Mouse (Mus musculus): ENCODE measurements at regions not wholly inside any gene's neighbourhood (a gene's known extent, or its start where the extent isn't known, plus 50 kb on each side); places are given as distances from the start of the nearest gene placed in this dataset.

DNA sequence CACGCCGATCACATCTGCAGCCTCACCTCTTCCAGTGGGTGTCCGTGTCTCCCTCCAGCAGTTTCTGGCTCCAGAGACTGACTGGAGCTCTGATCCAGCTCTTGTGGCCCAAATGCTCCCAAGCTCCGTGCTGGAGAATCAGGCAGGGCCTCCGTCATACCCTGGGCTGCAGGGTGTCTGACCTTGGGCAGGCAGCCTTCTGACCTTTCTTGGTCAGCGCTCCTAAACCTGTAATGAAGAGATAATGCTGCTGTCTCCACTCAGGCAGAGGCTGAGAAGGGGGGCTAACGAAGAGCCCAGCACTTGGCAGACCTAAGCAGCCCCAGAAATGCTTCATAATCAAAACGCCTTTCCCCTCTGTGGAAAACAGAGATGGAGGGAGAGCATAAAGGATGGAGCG, 89.9 kb upstream of the Mef2a start:
- no peaks in the 10 kb centered on the region for H3K9me3 ChIP-seq
- WGBS, result 57% methylated on average over 9 of the region's 9 CpGs
- no peak overlapping the region for H3K4me3 ChIP-seq
- no peak overlapping the region for H3K27ac ChIP-seq
- H3K9ac ChIP-seq, result no peak overlapping the region
- no peaks in the 10 kb centered on the region for H3K36me3 ChIP-seq
- H3K4me1 ChIP-seq, result peaks cover 11% of the 10 kb centered on the region; the same call in 1 of the 2 replicates
- no peaks in the 10 kb centered on the region; the same call in 1 of the 2 replicates for H3K27me3 ChIP-seq
- ATAC-seq (ENCODE audit: insufficient number of reproducible peaks, insufficient read depth, low FRiP score, low TSS enrichment, low read depth), result no peak
- no peak overlapping the region for H3K4me2 ChIP-seq

DNA sequence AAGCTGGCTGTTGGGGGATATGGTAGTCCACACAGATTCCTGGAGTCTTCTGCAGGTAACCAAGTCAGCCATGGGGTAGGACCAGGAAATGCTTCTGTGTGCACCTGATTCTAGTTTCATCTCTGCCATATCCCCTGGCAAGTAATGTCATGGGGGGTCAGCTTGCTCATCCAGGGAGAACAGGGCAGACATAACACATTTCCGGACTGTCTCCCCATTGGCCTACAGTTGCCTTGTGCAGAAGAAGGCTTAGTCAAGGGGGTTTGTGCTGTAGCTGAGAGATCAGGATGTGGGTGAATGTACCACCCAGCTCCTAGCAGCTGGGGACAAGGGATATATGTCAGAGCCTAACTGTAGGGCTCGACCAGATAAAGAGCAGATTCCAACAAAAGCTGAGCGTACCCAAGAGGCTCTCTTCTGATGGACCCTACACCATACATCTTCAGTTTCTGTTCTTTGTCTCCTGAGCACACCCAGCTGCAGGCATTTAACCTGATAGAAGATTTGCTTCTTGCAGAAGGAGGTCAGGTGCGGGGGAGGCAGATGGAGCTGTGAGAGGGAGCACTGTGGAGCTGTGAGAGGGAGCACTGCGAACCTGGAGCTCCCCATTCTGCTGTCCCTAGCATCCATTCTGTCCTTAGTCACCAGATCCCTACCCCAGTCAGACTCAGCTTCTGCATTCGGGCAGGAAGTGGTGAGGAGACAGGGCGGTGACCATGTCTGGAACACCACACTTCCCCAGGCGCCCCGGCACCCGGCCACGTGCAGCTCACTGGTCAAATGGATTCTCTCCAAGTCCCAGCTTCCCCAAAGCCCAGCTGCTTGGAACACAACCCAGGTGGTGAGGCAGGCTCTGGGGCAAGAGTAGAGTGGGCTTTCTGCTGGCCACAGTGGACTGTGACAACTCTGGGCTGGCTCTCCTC, 88.9 kb upstream of the Mef2a start:
- Histone ChIP-seq H3K27me3 (no peaks in the 10 kb centered on the region; the same call in 1 of the 2 replicates), H3K27ac (no peak overlapping the region), H3K4me1 (peaks cover 11% of the 10 kb centered on the region; the same call in 1 of the 2 replicates), H3K9me3 (no peaks in the 10 kb centered on the region), H3K4me3 (no peak overlapping the region), H3K4me2 (no peak overlapping the region), H3K36me3 (no peaks in the 10 kb centered on the region), H3K9ac (no peak overlapping the region)
- 76% methylated on average over 11 of the region's 11 CpGs for WGBS
- ATAC-seq (ENCODE audit: insufficient number of reproducible peaks, insufficient read depth, low FRiP score, low TSS enrichment, low read depth), result no peak

DNA sequence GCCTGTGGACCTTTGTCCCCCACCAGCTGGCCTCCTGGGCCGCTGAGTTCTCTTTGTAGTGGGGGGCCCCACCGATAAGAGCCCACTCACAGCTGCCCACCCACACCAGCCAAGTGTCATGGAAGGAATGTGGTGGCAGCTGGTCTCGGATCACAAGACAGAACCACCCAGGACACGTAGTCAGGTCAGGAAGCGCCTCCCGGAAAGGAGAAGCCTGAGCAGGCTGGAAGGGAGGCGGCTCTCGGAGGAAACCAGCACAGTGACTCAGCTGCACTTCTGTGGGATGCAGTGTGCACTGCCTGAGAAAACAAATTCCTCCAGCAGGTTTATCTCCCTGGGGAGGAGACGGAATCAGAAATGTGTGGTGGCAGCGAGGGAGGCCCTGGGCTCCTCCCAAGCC, 87.2 kb upstream of the Mef2a start:
- Histone ChIP-seq H3K36me3 (no peaks in the 10 kb centered on the region), H3K4me3 (no peak overlapping the region), H3K4me1 (peaks cover 11% of the 10 kb centered on the region; the same call in 1 of the 2 replicates), H3K4me2 (no peak overlapping the region), H3K9me3 (no peaks in the 10 kb centered on the region), H3K27me3 (no peaks in the 10 kb centered on the region; the same call in 1 of the 2 replicates), H3K9ac (no peak overlapping the region), H3K27ac (no peak overlapping the region)
- 77% methylated on average over 10 of the region's 10 CpGs for WGBS
- ATAC-seq (ENCODE audit: insufficient number of reproducible peaks, insufficient read depth, low FRiP score, low TSS enrichment, low read depth), result no peak

DNA sequence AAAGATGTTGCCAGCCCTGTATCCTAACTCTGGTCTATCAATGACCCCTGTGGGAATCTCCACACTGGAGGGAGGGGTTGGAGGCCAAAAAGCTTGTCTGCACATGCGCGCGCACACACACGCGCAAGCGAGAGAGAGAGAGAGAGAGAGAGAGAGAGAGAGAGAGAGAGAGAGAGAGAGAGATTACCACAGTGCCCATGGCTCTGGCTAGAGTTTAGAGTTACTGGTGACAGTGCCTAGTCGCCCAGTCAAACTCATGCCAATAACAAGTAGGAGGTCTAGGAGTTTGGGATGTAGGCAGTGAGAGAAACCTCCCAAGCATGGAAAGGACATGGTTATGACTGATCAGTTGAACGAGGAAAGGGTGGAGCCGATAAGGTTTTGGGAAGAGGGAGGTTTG, 86.6 kb upstream of the Mef2a start:
- WGBS, result 96% methylated on average over 9 of the region's 9 CpGs
- Histone ChIP-seq H3K9me3 (no peaks in the 10 kb centered on the region), H3K4me2 (no peak overlapping the region), H3K4me1 (peaks cover 11% of the 10 kb centered on the region; the same call in 1 of the 2 replicates), H3K27me3 (no peaks in the 10 kb centered on the region; the same call in 1 of the 2 replicates), H3K4me3 (no peak overlapping the region), H3K27ac (no peak overlapping the region), H3K36me3 (no peaks in the 10 kb centered on the region), H3K9ac (no peak overlapping the region)
- ATAC-seq (ENCODE audit: insufficient number of reproducible peaks, insufficient read depth, low FRiP score, low TSS enrichment, low read depth), result no peak

DNA sequence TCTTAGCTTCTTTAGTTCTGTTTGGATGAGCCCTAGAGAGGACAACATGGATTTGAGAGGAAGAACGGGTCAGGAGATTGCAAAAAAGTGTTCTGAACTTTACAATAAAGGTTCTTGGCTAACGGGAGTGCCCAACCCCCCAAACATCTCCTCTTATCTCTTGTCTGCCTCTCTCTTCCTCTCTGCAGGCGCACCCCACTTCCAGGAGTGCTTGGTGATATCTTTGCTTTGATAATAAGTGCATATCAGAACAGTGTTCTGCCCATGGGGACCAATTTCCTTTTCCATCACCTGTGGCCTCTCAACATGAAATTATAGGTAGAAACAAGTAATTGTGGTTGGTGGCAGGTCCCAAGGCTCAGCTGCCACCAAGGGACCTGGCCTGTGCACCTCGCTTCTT, 86.0 kb upstream of the Mef2a start:
- Histone ChIP-seq H3K9me3 (no peaks in the 10 kb centered on the region), H3K36me3 (no peaks in the 10 kb centered on the region), H3K4me3 (no peak overlapping the region), H3K4me2 (no peak overlapping the region), H3K27ac (no peak overlapping the region), H3K4me1 (peaks cover 11% of the 10 kb centered on the region; the same call in 1 of the 2 replicates), H3K9ac (no peak overlapping the region), H3K27me3 (no peaks in the 10 kb centered on the region; the same call in 1 of the 2 replicates)
- ATAC-seq (ENCODE audit: insufficient number of reproducible peaks, insufficient read depth, low FRiP score, low TSS enrichment, low read depth), result no peak
- WGBS, result 83% methylated on average over 4 of the region's 4 CpGs

- ATAC-seq (ENCODE audit: insufficient number of reproducible peaks, insufficient read depth, low FRiP score, low TSS enrichment, low read depth), result no peak
- H3K27me3 ChIP-seq, result no peaks in the 10 kb centered on the region; the same call in 1 of the 2 replicates
- H3K4me2 ChIP-seq, result no peak overlapping the region
- H3K27ac ChIP-seq, result no peak overlapping the region
- no peak overlapping the region for H3K9ac ChIP-seq
- no peak overlapping the region for H3K4me3 ChIP-seq
- H3K36me3 ChIP-seq, result no peaks in the 10 kb centered on the region
- peaks cover 8% of the 10 kb centered on the region; the same call in 1 of the 2 replicates for H3K4me1 ChIP-seq
- WGBS, result 87% methylated on average over 1 of the region's 1 CpGs
- no peaks in the 10 kb centered on the region for H3K9me3 ChIP-seq
Measured at GRCm38 (mm10) chr7:67457898-67458297, 85.2 kb upstream of the Mef2a start.

DNA sequence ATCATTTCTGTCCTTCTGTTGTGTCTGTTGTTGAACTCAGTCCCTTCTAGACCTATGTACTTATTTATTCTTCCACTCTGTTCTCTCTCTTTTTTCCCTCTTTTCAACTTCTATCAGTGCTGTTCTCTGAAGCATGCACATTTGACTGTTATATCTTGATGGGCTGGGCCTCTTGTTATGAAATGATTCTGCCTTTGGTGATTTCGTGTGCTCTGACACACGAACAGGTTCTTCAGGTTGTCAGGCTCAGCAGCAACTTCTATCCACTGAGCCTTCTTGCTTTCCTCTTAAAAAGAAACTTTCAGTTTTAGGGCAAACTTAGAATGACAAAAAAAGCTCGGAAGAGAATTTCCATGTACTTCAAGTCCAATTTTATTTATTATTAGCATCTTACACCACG, 83.4 kb upstream of the Mef2a start:
- no peaks in the 10 kb centered on the region for H3K27me3 ChIP-seq
- no peak overlapping the region for H3K4me2 ChIP-seq
- H3K4me3 ChIP-seq, result no peak overlapping the region
- H3K36me3 ChIP-seq, result no peaks in the 10 kb centered on the region
- H3K27ac ChIP-seq, result no peak overlapping the region
- no peak overlapping the region for H3K9ac ChIP-seq
- H3K4me1 ChIP-seq, result no peaks in the 10 kb centered on the region
- ATAC-seq (ENCODE audit: insufficient number of reproducible peaks, insufficient read depth, low FRiP score, low TSS enrichment, low read depth), result no peak
- 74% methylated on average over 4 of the region's 4 CpGs for WGBS
- H3K9me3 ChIP-seq, result no peaks in the 10 kb centered on the region

DNA sequence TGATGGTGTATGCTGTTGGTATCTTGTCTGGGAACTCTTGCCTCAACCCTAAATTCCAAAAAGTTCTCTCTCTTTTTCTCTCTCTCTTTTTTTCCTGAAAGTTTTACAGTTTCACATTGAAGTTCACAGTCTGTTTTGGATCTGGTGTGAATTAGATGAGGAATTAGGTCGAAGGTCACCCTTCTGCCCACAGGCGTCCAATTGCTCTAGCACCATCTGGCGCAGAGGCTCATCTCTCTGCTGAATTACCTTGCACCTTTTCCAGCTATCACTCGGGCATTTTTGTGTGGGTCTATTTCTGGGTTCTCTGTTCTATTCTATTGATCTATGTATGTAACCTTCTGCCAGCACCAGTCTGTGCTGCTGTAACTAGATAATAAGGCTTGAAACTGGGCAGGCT, 81.8 kb upstream of the Mef2a start:
- Histone ChIP-seq H3K9me3 (peaks cover 3% of the 10 kb centered on the region; the same call in 1 of the 2 replicates), H3K4me2 (no peak overlapping the region), H3K36me3 (no peaks in the 10 kb centered on the region), H3K4me3 (no peak overlapping the region), H3K9ac (no peak overlapping the region), H3K27ac (no peak overlapping the region), H3K4me1 (no peaks in the 10 kb centered on the region), H3K27me3 (no peaks in the 10 kb centered on the region)
- WGBS, result 38% methylated on average over 4 of the region's 4 CpGs
- ATAC-seq (ENCODE audit: insufficient number of reproducible peaks, insufficient read depth, low FRiP score, low TSS enrichment, low read depth), result no peak

- Histone ChIP-seq H3K27me3 (no peaks in the 10 kb centered on the region), H3K27ac (no peak overlapping the region), H3K36me3 (no peaks in the 10 kb centered on the region), H3K9me3 (peaks cover 3% of the 10 kb centered on the region; the same call in 1 of the 2 replicates), H3K9ac (no peak overlapping the region), H3K4me1 (no peaks in the 10 kb centered on the region), H3K4me2 (no peak overlapping the region), H3K4me3 (no peak overlapping the region)
- 80% methylated on average over 6 of the region's 6 CpGs for WGBS
- ATAC-seq (ENCODE audit: insufficient number of reproducible peaks, insufficient read depth, low FRiP score, low TSS enrichment, low read depth), result no peak
Measured at GRCm38 (mm10) chr7:67451157-67451793, 78.6 kb upstream of the Mef2a start.

DNA sequence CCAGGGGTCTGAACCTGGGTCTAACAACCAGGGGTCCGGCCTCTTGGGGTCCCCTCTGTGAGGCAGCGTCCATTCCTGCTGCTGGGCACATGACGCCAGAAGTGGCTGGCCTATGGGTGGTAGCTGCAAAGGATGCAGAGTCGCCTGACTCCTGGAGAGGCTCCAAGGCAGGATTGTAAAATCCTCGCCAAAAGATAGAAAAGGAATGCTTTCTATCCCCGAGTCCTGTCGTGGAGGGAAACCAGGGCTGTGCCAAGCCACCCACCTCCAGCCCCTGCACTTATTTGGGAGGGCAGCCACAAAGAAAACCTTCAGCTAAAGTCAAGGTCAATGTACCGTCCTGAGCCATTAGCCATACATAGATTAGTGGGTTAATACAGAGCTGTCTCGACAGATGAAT, 73.9 kb upstream of the Mef2a start:
- Histone ChIP-seq H3K4me3 (no peak overlapping the region), H3K4me1 (peaks cover 39% of the 10 kb centered on the region), H3K36me3 (no peaks in the 10 kb centered on the region), H3K4me2 (no peak overlapping the region), H3K27ac (no peak overlapping the region), H3K9ac (no peak overlapping the region), H3K9me3 (peaks cover 3% of the 10 kb centered on the region; the same call in 1 of the 2 replicates), H3K27me3 (no peaks in the 10 kb centered on the region)
- 75% methylated on average over 9 of the region's 9 CpGs for WGBS
- ATAC-seq (ENCODE audit: insufficient number of reproducible peaks, insufficient read depth, low FRiP score, low TSS enrichment, low read depth), result no peak

GRCm38 (mm10) chr7:67445203-67446041, 72.8 kb upstream of the Mef2a start:
- peaks cover under 1% of the 10 kb centered on the region; the same call in 1 of the 2 replicates for H3K9me3 ChIP-seq
- peak overlapping the region; percentile 44; the same call in 1 of the 2 replicates for H3K9ac ChIP-seq
- no peaks in the 10 kb centered on the region for H3K36me3 ChIP-seq
- 0 out of 2 replicates have a peak overlapping the region, but pooled peaks have one; percentile 16 for H3K4me2 ChIP-seq
- no peak for ATAC-seq (ENCODE audit: insufficient number of reproducible peaks, insufficient read depth, low FRiP score, low TSS enrichment, low read depth)
- H3K4me3 ChIP-seq, result no peak overlapping the region
- H3K4me1 ChIP-seq, result peaks cover 39% of the 10 kb centered on the region
- H3K27ac ChIP-seq, result peak overlapping the region; percentile 4; the same call in 1 of the 2 replicates
- 14% methylated on average over 12 of the region's 12 CpGs for WGBS
- no peaks in the 10 kb centered on the region for H3K27me3 ChIP-seq
